Mouse (Mus musculus): ENCODE data around the gene Arpc4. TPM values are rescaled to one million over a fixed set of nuclear protein-coding genes. Genes with fewer than 3 reads are reported as not detected.
A peak's percentile ranks its signal among the peaks of the same experiment; 100 is the strongest.
"Not testable (repeated sequence)": the region's sequence is repeated elsewhere in the genome, so short reads cannot be mapped to it uniquely, and the experiment has no call there.

Arpc4 gene
- polyA plus RNA-seq (2016; fragmentation: Nextera tagmentation; extraction: Ambion mirVana): 332 and 360 TPM in 2 replicates

DNA sequence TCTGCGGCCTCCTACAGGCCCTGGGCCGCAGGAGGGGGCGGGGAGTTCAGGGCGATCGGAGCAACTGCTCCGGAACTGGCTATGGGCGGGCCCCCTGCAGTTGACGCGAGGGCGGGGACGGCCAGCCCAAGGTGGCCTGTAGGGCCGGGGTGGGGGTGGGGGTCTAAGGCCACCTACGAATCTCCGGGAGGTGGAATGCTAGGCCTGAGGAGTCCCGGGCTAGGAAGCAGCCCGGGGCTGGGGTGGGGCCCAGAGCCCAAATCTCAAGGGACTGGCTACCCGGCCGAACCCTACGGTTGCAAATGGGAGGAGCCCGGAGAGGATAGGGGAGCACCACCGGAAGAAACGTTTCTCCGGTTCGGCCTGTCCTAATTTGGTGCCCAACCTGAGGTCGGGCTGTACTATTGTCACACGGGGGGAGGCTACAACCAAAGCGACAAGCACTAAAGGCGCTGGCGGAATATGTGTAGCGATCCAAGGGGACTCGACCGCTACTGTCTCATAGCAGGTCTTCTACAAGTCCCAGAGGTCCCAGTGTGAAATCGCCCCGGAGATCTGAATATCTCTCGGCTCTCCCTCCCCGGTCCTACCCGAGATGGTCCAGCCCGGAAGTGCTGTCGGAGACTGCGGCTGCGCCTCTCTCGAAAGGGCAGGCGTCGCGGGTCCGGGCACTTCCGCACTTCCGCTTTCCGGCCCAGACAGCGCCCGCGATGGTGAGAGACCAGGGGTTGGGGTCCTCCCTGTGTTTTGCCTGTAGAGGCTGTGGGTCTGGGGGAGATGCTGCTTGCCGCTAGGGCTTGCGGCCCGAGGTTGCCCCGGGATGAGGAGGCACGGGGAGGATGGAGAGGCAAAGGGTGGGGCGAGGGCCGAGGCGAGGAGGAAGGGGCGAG is at the start of gene Arpc4, which contains the start of gene Tada3:
Gene Arpc4 (plus strand): TSS at position 620 of the 890 bp plus-strand sequence.
Gene Tada3 (minus strand): TSS at position 388 of the 890 bp plus-strand sequence.
- under 1% methylated on average over 58 of the region's 61 CpGs for WGBS
- H3K36me3 ChIP-seq: peaks cover 51% of the 10 kb centered on the region

DNA sequence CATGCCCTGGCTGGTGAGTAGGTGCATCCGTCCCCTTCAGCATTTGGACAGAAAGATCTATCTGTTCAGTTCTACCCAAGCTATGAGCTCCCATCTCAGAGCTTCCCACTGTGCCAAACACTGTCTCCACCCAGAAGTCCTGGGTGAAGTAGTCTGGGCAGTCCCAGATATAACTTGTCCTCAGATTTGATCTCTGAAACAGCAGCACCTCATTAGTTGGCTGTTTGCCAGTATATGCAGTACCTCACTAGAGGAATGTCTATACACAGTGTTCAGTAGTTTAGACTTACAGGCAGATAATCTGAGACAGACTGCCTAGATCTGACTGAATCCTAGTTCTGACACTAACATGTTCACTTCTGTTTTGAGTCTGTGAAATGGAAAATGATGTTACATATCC is 48.5 kb upstream of the Arpc4 start:
- H3K4me2 ChIP-seq (replicated peaks): no peak overlapping the region
- WGBS: 85% methylated on average over 1 of the region's 1 CpGs
- H3K9ac ChIP-seq (replicated peaks): no peak overlapping the region
- H3K27me3 ChIP-seq: no peaks in the 10 kb centered on the region
- no peaks in the 10 kb centered on the region for H3K9me3 ChIP-seq
- H3K4me1 ChIP-seq: peaks cover 24% of the 10 kb centered on the region
- H3K36me3 ChIP-seq: peaks cover 41% of the 10 kb centered on the region
- no peak for ATAC-seq (ENCODE audit: low FRiP score, low read depth)
- H3K27ac ChIP-seq (replicated peaks): no peak overlapping the region
- H3K4me3 ChIP-seq: no peak overlapping the region

More for the DNA sequence above, at the start of gene Arpc4, which contains the start of gene Tada3:
- peak within 1 kb of the TSS; percentile 94 for H3K9ac ChIP-seq (replicated peaks)
- peaks cover 21% of the 10 kb centered on the region for H3K4me1 ChIP-seq
- no peaks in the 10 kb centered on the region for H3K27me3 ChIP-seq
- peak within 1 kb of the TSS; percentile 95 for H3K27ac ChIP-seq (replicated peaks)
- peak within 1 kb of the TSS; percentile 90 for H3K4me3 ChIP-seq
- peak within 1 kb of the TSS; percentile 98 for H3K4me2 ChIP-seq (replicated peaks)
- peak; percentile 94 for ATAC-seq (ENCODE audit: low FRiP score, low read depth)
- H3K9me3 ChIP-seq: no peaks in the 10 kb centered on the region

DNA sequence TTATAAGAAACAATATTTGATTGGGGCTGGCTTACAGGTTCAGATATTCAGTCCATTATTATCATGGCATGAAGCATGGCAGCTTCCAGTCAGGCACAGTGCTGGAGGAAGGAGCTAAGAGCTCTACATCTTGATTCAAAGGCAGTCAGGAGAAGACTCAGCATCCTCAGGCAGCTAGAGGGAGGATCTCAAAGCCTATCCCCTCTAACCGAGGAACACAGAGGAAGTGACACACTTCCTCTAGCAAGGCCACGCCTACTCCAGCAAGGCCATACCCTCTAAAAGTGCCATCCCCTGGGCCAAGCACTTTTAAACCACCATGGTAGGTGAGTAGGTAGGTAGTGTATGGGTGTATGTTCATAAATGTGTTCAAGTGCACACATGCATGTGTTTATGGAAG is 47.4 kb upstream of the Arpc4 start:
- Histone ChIP-seq H3K9me3 (no peaks in the 10 kb centered on the region), H3K4me1 (peaks cover 21% of the 10 kb centered on the region), H3K27ac (replicated peaks) (no peak overlapping the region), H3K36me3 (peaks cover 42% of the 10 kb centered on the region), H3K9ac (replicated peaks) (no peak overlapping the region), H3K4me2 (replicated peaks) (no peak overlapping the region), H3K4me3 (no peak overlapping the region), H3K27me3 (no peaks in the 10 kb centered on the region)
- 70% methylated on average over 2 of the region's 2 CpGs for WGBS
- ATAC-seq (ENCODE audit: low FRiP score, low read depth): no peak

DNA sequence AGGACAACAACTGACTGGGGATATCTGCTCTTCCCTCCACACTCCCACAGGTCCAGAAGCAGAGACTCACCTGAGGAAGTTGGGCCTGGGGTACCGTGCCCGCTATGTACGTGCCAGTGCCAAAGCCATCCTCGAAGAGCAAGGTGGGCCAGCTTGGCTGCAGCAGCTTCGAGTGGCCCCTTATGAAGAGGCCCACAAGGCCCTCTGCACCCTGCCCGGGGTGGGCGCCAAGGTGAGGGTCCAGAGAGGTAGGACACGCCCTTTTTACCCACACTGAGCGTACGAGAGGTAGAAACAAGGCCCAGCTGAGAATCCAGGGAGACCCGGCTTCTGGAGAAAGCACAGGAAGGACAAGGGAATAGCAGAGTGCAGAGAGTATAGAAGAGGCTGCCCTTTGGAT is 46.2 kb upstream of the Arpc4 start:
- WGBS: 93% methylated on average over 11 of the region's 11 CpGs
- Histone ChIP-seq H3K4me2 (replicated peaks) (no peak overlapping the region), H3K4me3 (no peak overlapping the region), H3K4me1 (peaks cover 14% of the 10 kb centered on the region), H3K27me3 (no peaks in the 10 kb centered on the region), H3K9ac (replicated peaks) (no peak overlapping the region), H3K27ac (replicated peaks) (no peak overlapping the region), H3K9me3 (no peaks in the 10 kb centered on the region), H3K36me3 (peaks cover 52% of the 10 kb centered on the region)
- no peak for ATAC-seq (ENCODE audit: low FRiP score, low read depth)

DNA sequence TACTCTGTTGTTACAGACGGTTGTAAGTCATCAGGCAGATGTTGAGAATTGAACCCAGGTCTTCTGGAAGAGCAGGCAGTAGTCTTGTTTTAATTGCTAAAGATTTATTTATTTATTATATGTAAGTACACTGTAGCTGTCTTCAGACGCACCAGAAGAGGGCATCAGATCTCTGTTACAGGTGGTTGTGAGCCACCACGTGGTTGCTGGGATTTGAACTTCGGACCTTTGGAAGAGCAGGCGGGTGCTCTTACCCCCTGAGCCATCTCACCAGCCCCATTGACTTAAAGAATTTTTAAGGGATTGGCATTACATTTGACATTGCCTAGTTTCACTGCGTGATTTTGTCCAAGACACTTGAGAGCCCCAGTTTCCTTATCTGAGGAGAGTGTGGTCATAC is 45.2 kb upstream of the Arpc4 start:
- not testable (repeated sequence) for H3K27ac ChIP-seq (replicated peaks); H3K9me3 ChIP-seq; H3K9ac ChIP-seq (replicated peaks); H3K4me1 ChIP-seq; ATAC-seq (ENCODE audit: low FRiP score, low read depth); H3K27me3 ChIP-seq; H3K4me2 ChIP-seq (replicated peaks); H3K4me3 ChIP-seq
- WGBS: 71% methylated on average over 6 of the region's 6 CpGs
- peaks cover 59% of the 10 kb centered on the region for H3K36me3 ChIP-seq

DNA sequence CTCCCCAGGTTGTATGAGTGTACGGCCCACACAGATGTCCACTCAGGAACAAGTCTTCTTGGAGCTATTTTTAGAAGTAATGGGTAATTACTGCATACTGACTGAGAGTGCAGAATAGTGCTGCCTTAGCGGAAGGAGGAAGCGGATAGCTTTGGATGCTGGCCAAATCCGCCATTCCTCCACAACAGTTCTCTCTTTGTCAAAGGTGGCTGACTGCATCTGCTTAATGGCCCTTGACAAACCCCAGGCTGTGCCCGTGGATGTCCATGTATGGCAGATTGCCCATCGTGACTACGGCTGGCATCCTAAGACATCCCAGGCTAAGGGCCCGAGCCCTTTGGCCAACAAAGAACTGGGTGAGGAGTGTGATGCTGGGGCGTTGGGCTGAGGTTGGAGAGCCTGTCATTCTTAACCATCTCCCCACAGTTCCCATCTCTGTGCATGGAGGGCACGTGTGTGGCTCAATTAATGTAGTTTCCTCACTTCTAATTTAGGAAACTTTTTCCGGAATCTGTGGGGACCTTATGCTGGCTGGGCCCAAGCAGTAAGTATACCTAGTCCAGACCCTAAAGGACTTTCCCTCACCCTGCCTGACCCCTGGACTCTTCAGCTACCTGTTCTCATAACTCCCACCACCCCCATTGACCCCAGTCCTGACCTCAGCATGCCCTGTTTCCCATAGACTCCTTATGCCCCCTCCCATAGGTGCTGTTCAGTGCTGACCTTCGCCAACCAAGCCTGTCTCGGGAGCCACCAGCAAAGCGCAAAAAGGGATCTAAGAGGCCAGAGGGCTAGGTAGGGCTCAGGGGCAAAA is 44.6 kb upstream of the Arpc4 start:
- H3K27ac ChIP-seq (replicated peaks): no peak overlapping the region
- H3K9ac ChIP-seq (replicated peaks): no peak overlapping the region
- H3K4me3 ChIP-seq: no peak overlapping the region
- 89% methylated on average over 14 of the region's 14 CpGs for WGBS
- H3K4me1 ChIP-seq: 0 out of 2 replicates have a peak, but pooled peaks cover 5% of the 10 kb centered on the region
- peaks cover 65% of the 10 kb centered on the region for H3K36me3 ChIP-seq
- ATAC-seq (ENCODE audit: low FRiP score, low read depth): peak; percentile 55; the same call in 1 of the 2 replicates
- no peak overlapping the region for H3K4me2 ChIP-seq (replicated peaks)
- no peaks in the 10 kb centered on the region for H3K9me3 ChIP-seq
- H3K27me3 ChIP-seq: no peaks in the 10 kb centered on the region

DNA sequence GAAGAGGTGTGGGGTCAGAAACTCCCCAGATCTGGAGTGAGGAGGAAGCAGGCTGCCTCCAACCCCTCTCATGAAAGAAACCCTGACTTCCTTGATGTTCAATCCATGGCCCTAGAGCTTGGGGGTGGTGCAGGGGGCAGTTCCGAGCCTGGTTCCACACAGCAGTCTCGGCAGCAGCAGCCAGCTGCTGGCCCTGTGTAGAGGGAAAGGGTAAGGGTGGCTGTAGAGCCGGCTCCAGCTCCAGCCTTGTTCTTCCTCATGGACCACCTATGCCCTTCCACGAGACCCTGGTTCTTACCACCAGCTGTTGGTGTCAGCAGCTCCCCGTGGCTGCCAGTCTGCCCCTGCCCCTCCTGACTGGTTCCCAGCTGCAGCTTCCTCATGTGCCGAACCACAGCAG is 43.7 kb upstream of the Arpc4 start:
- H3K4me2 ChIP-seq (replicated peaks): no peak overlapping the region
- WGBS: 77% methylated on average over 6 of the region's 6 CpGs
- no peak for ATAC-seq (ENCODE audit: low FRiP score, low read depth)
- no peaks in the 10 kb centered on the region for H3K9me3 ChIP-seq
- H3K9ac ChIP-seq (replicated peaks): no peak overlapping the region
- no peak overlapping the region for H3K4me3 ChIP-seq
- H3K27me3 ChIP-seq: no peaks in the 10 kb centered on the region
- no peak overlapping the region for H3K27ac ChIP-seq (replicated peaks)
- H3K4me1 ChIP-seq: 0 out of 2 replicates have a peak, but pooled peaks cover 5% of the 10 kb centered on the region
- H3K36me3 ChIP-seq: peaks cover 70% of the 10 kb centered on the region

DNA sequence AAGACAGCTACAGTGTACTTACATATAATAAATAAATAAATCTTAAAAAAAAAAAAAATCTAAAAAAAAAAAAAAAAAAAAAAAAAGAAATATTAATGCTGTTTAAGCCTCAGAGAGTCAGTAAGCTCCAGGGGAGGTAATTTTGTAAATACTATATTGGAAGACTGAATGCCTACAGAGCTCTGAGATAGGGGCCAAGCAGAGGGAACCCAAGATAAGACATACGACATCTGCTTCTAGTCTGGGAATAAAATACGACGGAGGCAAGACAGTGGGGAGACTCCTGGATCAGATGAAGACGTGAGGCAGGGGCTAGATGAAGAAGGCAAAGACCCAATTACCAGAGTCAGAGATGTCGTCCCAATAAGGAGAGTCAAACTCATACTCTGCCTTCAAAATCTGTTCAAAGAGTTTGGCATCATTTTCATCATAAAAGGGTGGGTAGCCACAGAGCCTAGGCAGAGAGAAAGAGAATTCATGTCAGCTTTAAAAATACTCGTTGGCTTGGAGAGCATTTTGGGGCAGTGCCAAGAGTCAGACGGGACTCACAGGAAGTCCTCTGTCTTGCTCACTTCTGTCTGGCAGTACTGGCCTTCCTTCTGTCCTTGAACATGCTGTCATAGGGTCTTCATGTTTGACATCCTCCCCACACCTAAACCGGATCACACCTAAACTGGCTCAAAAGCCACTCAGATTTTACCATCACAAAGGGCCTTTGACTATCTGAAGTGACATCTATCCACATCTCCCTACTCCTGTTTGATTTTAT is 40.9 kb upstream of the Arpc4 start:
- H3K27me3 ChIP-seq: no peaks in the 10 kb centered on the region
- H3K9ac ChIP-seq (replicated peaks): no peak overlapping the region
- no peak overlapping the region for H3K4me3 ChIP-seq
- WGBS: 82% methylated on average over 8 of the region's 8 CpGs
- H3K9me3 ChIP-seq: no peaks in the 10 kb centered on the region
- H3K27ac ChIP-seq (replicated peaks): no peak overlapping the region
- peaks cover 68% of the 10 kb centered on the region for H3K36me3 ChIP-seq
- ATAC-seq (ENCODE audit: low FRiP score, low read depth): no peak
- H3K4me1 ChIP-seq: peaks cover 6% of the 10 kb centered on the region; the same call in 1 of the 2 replicates
- no peak overlapping the region for H3K4me2 ChIP-seq (replicated peaks)

DNA sequence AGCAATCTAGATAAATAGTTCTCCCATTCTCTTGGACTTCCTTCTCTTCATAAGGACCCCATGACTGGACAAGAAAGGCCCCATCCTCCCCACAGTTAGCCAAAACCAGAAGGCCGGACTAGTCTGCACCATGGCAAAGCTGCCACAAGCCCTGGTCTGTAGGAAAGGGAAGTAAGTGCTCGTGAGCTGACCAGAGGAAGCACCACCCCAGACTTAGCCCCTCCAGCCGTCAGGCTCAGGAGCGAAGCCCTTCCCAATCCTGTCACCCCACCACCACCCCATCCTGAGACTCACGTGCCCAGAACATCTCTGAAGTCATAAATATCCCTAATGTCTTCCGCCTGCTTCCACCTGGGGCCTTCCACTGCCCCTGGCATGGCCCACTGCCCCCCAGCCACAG is 36.3 kb upstream of the Arpc4 start:
- no peaks in the 10 kb centered on the region for H3K27me3 ChIP-seq
- no peaks in the 10 kb centered on the region for H3K9me3 ChIP-seq
- ATAC-seq (ENCODE audit: low FRiP score, low read depth): no peak
- H3K36me3 ChIP-seq: peaks cover 31% of the 10 kb centered on the region
- H3K9ac ChIP-seq (replicated peaks): no peak overlapping the region; the same call in 1 of the 2 replicates
- peaks cover 24% of the 10 kb centered on the region for H3K4me1 ChIP-seq
- WGBS: 79% methylated on average over 6 of the region's 6 CpGs
- H3K4me2 ChIP-seq (replicated peaks): no peak overlapping the region
- no peak overlapping the region for H3K4me3 ChIP-seq
- no peak overlapping the region for H3K27ac ChIP-seq (replicated peaks)

DNA sequence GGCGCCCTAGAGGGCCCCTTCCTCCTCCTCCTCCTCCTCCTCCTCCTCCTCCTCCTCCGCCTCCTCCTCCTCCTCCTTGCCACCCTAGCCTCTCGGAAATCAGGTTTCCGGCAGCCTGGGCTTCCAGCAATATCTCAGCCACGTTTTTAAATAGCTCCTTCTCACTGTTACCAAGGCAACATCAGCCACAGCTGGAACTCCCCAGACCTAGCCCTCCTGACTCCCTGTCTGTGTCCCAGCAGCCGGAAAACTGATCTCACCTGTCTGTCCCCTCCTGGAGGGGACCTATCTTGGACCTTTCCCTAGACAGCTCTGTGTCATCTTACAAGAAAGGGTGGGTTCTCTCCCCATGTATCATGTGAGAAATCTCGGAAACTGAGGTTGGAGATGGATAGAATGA is 35.6 kb upstream of the Arpc4 start:
- ATAC-seq (ENCODE audit: low FRiP score, low read depth): no peak
- no peak overlapping the region for H3K4me3 ChIP-seq
- WGBS: 51% methylated on average over 4 of the region's 7 CpGs
- H3K9ac ChIP-seq (replicated peaks): no peak overlapping the region
- H3K27me3 ChIP-seq: no peaks in the 10 kb centered on the region
- H3K9me3 ChIP-seq: no peaks in the 10 kb centered on the region
- H3K4me2 ChIP-seq (replicated peaks): peak overlapping the region; percentile 78
- 0 out of 2 replicates have a peak overlapping the region, but pooled peaks have one; percentile 15 for H3K27ac ChIP-seq (replicated peaks)
- peaks cover 24% of the 10 kb centered on the region for H3K4me1 ChIP-seq
- H3K36me3 ChIP-seq: peaks cover 26% of the 10 kb centered on the region
